Mouse (Mus musculus) central nervous system, embryonic 14 days (tissue): Measurements from ENCODE around the gene 1110057P08Rik. TPM values are rescaled to one million over a fixed set of nuclear protein-coding genes. Genes with fewer than 3 reads are reported as not detected.

Experiments
- polyA plus RNA-seq: library from polyadenylated mRNA; depleted of rRNA; stranded (reverse); fragments of >200 nt; gene quantifications from 2 replicates; pipeline ENCODE4 v1.2.3, GENCODE M21; 2012; rRNA removed

Gene 1110057P08Rik
- not detected in 2 replicates for polyA plus RNA-seq

GRCm38 (mm10) chr16:89174435-89174834, at the start of gene 1110057P08Rik:
Gene 1110057P08Rik (plus strand): TSS chr16:89174735.

GRCm38 (mm10) chr16:89140551-89140950, 34.0 kb upstream of the 1110057P08Rik start, which contains the start of gene Gm6358:
Gene Gm6358 (plus strand): TSS chr16:89140851.

DNA sequence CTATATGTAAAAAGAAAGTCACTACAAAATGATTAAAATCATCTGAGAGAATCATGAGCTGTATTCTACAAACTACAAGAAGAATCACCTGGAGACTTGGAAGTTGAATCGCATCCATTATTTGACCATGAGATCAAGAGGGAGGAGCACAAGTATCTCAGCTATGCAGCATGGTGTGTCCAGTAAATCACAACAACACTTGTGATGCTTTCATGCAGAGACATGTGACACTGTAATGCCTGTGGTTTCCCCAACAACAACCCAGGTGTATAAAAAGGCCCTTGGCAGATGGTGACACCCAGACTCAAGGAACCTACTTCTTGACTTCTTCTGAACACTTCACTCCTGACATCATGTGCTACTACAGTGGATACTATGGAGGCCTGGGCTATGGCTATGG, 23.7 kb upstream of the 1110057P08Rik start, which contains the start of gene Gm10061:
Gene Gm10061 (plus strand): TSS at position 301 of the 400 bp plus-strand sequence.

DNA sequence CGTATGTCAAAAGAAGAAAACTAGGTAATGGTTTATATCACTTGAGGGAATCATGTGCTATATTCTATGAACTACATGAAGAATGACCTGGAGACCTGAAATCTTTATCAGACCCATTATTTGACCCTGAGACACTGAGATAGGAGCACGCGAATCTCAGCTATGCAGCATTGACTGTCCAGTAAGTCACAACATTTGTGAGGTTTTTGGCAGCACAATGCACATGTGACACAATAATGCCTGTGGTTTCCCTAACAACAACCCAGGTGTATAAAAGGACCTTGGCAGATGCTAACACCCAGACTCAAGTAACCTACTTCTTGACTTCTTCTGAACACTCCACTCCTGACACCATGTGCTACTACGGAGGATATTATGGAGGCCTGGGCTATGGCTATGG, 16.9 kb upstream of the 1110057P08Rik start, which contains the start of gene Gm9789:
Gene Gm9789 (plus strand): TSS at position 301 of the 400 bp plus-strand sequence.

GRCm38 (mm10) chr16:89169190-89169589, 5.3 kb upstream of the 1110057P08Rik start, which contains the start of gene Gm7735:
Gene Gm7735 (plus strand): TSS chr16:89169490.

DNA sequence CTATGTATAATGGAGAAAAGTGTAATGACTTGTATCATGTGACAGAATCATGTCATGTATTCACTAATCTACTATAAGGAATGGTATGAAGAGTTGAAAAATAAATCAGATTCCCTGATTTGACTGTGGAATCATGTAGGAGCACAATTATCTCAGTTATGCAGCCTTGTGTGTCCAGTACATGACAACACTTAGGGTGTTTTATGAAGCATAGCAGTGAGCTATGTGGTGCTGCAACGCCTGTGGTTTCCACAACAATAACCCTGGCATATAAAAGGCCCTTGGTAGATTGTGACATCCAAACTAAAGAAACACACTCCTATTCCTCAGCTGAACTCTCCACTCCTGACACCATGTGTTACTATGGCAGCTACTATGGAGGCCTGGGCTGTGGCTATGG, 31.0 kb downstream of the 1110057P08Rik start, which contains the start of gene Krtap20-2:
Gene Krtap20-2 (plus strand): TSS at position 301 of the 400 bp plus-strand sequence.

Other genes with a start within 250 kb of the 1110057P08Rik start
- gene Krtap19-9b, start 242.5 kb upstream of the 1110057P08Rik start, polyA plus RNA-seq: not detected in 2 replicates
- not detected in 2 replicates for gene Krtap16-3, start 211.9 kb upstream of the 1110057P08Rik start, polyA plus RNA-seq
- not detected in 2 replicates for gene Krtap22-2, start 164.0 kb upstream of the 1110057P08Rik start, polyA plus RNA-seq
- not detected in 2 replicates for gene Gm10229, start 159.5 kb upstream of the 1110057P08Rik start, polyA plus RNA-seq
- not detected in 2 replicates for gene Krtap6-1, start 143.0 kb upstream of the 1110057P08Rik start, polyA plus RNA-seq
- not detected in 2 replicates for gene Gm10228, start 133.3 kb upstream of the 1110057P08Rik start, polyA plus RNA-seq
- gene Krtap6-5, start 126.9 kb upstream of the 1110057P08Rik start, polyA plus RNA-seq: not detected in 2 replicates
- gene 1110025L11Rik, start 110.7 kb upstream of the 1110057P08Rik start, polyA plus RNA-seq: not detected in 2 replicates
- gene Krtap6-3, start 90.7 kb upstream of the 1110057P08Rik start, polyA plus RNA-seq: not detected in 2 replicates
- gene Gm6358, start 33.9 kb upstream of the 1110057P08Rik start, polyA plus RNA-seq: not detected in 2 replicates
- not detected in 2 replicates for gene Gm10061, start 23.6 kb upstream of the 1110057P08Rik start, polyA plus RNA-seq
- gene Gm9789, start 16.8 kb upstream of the 1110057P08Rik start, polyA plus RNA-seq: not detected in 2 replicates
- gene Gm7735, start 5.2 kb upstream of the 1110057P08Rik start, polyA plus RNA-seq: not detected in 2 replicates
- not detected in 2 replicates for gene Krtap20-2, start 31.1 kb downstream of the 1110057P08Rik start, polyA plus RNA-seq
- gene Krtap21-1, start 229.1 kb downstream of the 1110057P08Rik start, polyA plus RNA-seq: not detected in 2 replicates
- not detected in 2 replicates for gene Krtap6-2, start 245.4 kb downstream of the 1110057P08Rik start, polyA plus RNA-seq